Mouse (Mus musculus) thymus, postnatal 0 days (tissue): ENCODE measurements at regions not wholly inside any gene's neighbourhood (a gene's known extent, or its start where the extent isn't known, plus 50 kb on each side); places are given as distances from the start of the nearest gene placed in this dataset.

Experiments
- DNase-seq: peaks from one replicate; pipeline ENCODE4 v3.0.0-alpha.2; 2015; ENCODE audit warnings: low spot score

GRCm38 (mm10) chr2:12033518-12034322 lies 256.0 kb downstream of the Ankrd16 start:
- no peak for DNase-seq

GRCm38 (mm10) chr2:12034323-12034585 lies 256.6 kb downstream of the Ankrd16 start:
- no peak for DNase-seq

GRCm38 (mm10) chr2:12049386-12049785 lies 252.3 kb downstream of the Itga8 start:
- DNase-seq = no peak

GRCm38 (mm10) chr2:12049972-12050371 lies 251.8 kb downstream of the Itga8 start:
- no peak for DNase-seq

- no peak for DNase-seq
Observed at GRCm38 (mm10) chr2:12053404-12054164, 248.1 kb downstream of the Itga8 start.

- DNase-seq = no peak
Observed at GRCm38 (mm10) chr2:12054165-12054500, 247.6 kb downstream of the Itga8 start.
